Mouse (Mus musculus): ENCODE data around the gene Flt3. TPM values are rescaled to one million over a fixed set of nuclear protein-coding genes. Genes with fewer than 3 reads are reported as not detected.

Gene Flt3
- total and polyA plus RNA-seq, 3 experiments, result 0.01 TPM; not detected in 2

- peak; percentile 37; the same call in 1 of the 2 replicates for TF ChIP-seq NELFE (IDR thresholded peaks at IDR 0.05; ENCODE audit: low read depth, low read length)
- no peak for TF ChIP-seq MYB (IDR thresholded peaks at IDR 0.05; ENCODE audit: low read depth, low read length)
- no peak for TF ChIP-seq MYC (IDR thresholded peaks at IDR 0.05; ENCODE audit: low read depth, low read length)
- TF ChIP-seq ETS1 (IDR thresholded peaks at IDR 0.05; ENCODE audit: low read depth, low read length), result no peak
- TF ChIP-seq GABPA (IDR thresholded peaks at IDR 0.05; ENCODE audit: low read depth, low read length), result no peak
- TF ChIP-seq USF2 (IDR thresholded peaks at IDR 0.05; ENCODE audit: borderline replicate concordance in 1 of 2, insufficient read depth in 1 of 2, low read depth in 1 of 2, low read length in 2 of 2), result no peak
- no peak for TF ChIP-seq MEF2A (IDR thresholded peaks at IDR 0.05; ENCODE audit: extremely low read depth, insufficient replicate concordance, low read depth, low read length, poor library complexity, severe bottlenecking)
- no peak for TF ChIP-seq ZKSCAN1 (IDR thresholded peaks at IDR 0.05; ENCODE audit: low read depth, low read length)
- TF ChIP-seq MXI1 (IDR thresholded peaks at IDR 0.05; ENCODE audit: low read depth, low read length), result peak; percentile 46; the same call in 1 of the 2 replicates
- no peak for TF ChIP-seq ZC3H11A (IDR thresholded peaks at IDR 0.05; ENCODE audit: low read depth, low read length)
- TF ChIP-seq UBTF (IDR thresholded peaks at IDR 0.05; ENCODE audit: borderline replicate concordance, insufficient read depth, low read depth, low read length), result 0 out of 2 replicates have a peak, but pooled peaks have one; percentile 6
- no peak for TF ChIP-seq POLR2A (IDR thresholded peaks at IDR 0.05; ENCODE audit: control insufficient read depth in 1 of 2, insufficient read depth in 1 of 2, low read depth in 1 of 2, low read length in 2 of 2, poor library complexity in 1 of 2)
- no peak for TF ChIP-seq POLR2AphosphoS2 (IDR thresholded peaks at IDR 0.05; ENCODE audit: low read length)
- no peak for TF ChIP-seq MAX (IDR thresholded peaks at IDR 0.05; ENCODE audit: low read length)
- TF ChIP-seq CTCF (IDR thresholded peaks at IDR 0.05 in 2 of 3, conservative IDR thresholded peaks at IDR 0.05 in 1 of 3; ENCODE audit: control insufficient read depth in 1 of 3, insufficient read depth in 1 of 3, low read depth in 2 of 3, low read length in 3 of 3, poor library complexity in 1 of 3, severe bottlenecking in 1 of 3), result no peak
- no peak for TF ChIP-seq RAD21 (IDR thresholded peaks at IDR 0.05; ENCODE audit: low read depth, low read length)
These were observed 107.7 kb downstream of the Flt3 start (continued) for GRCm38 (mm10) chr5:147292506-147293120.

GRCm38 (mm10) chr5:147291764-147292505, 108.4 kb downstream of the Flt3 start:
- Histone ChIP-seq H3K79me2 (ENCODE audit: control insufficient read depth, insufficient read depth, low read length, poor library complexity) (no peaks in the 10 kb centered on the region; the same call in 1 of the 2 replicates), H3K4me3 (ENCODE audit: control insufficient read depth in 1 of 2, insufficient read depth in 1 of 2, low read depth in 2 of 2, low read length in 2 of 2) (peak overlapping the region; percentile 59 to 69), H3K36me3 (ENCODE audit: control insufficient read depth in 1 of 2, insufficient read depth in 2 of 2, low read length in 2 of 2) (peaks cover 0 to 3% of the 10 kb centered on the region in 2 experiments; a peak in 1 of 4 replicates), H3K9me3 (replicated peaks; ENCODE audit: insufficient read depth, low read length) (no peaks in the 10 kb centered on the region), H3K9ac (ENCODE audit: control insufficient read depth, low read depth, low read length, poor library complexity, severe bottlenecking) (peak overlapping the region; percentile 74), H3K27me3 (ENCODE audit: control insufficient read depth in 1 of 2, insufficient read depth in 2 of 2, low read length in 2 of 2) (0 out of 4 replicates have a peak, but pooled peaks cover 0 to 2% of the 10 kb centered on the region in 2 experiments), H3K4me1 (ENCODE audit: control insufficient read depth in 1 of 2, insufficient read depth in 2 of 2, low read length in 2 of 2) (peaks cover 0 to 4% of the 10 kb centered on the region in 2 experiments; a peak in 2 of 4 replicates), H3K27ac (ENCODE audit: control insufficient read depth, low read depth, low read length) (peak overlapping the region; percentile 72)
- DNase-seq (ENCODE audit: low read depth, low spot score), result peak; percentile 84
- TF ChIP-seq KAT2A (conservative IDR thresholded peaks at IDR 0.05; ENCODE audit: low read depth, low read length), result no peak
- TF ChIP-seq MXI1 (IDR thresholded peaks at IDR 0.05; ENCODE audit: low read depth, low read length), result no peak
- peak; percentile 29; the same call in 1 of the 2 replicates for TF ChIP-seq ZMIZ1 (IDR thresholded peaks at IDR 0.05; ENCODE audit: low read depth, low read length)
- TF ChIP-seq HCFC1 (IDR thresholded peaks at IDR 0.05; ENCODE audit: low read depth, low read length), result peak; percentile 30; the same call in 1 of the 2 replicates
- TF ChIP-seq EP300 (IDR thresholded peaks at IDR 0.05; ENCODE audit: low read depth in 1 of 2, low read length in 2 of 2), result peak in 1 of 2 experiments; percentile 40; a peak in 3 of 4 replicates
- TF ChIP-seq POLR2A (IDR thresholded peaks at IDR 0.05; ENCODE audit: control insufficient read depth in 1 of 2, insufficient read depth in 1 of 2, low read depth in 1 of 2, low read length in 2 of 2, poor library complexity in 1 of 2), result peak in 1 of 2 experiments; percentile 63; a peak in 2 of 4 replicates
- TF ChIP-seq TBP (IDR thresholded peaks at IDR 0.05; ENCODE audit: low read depth, low read length), result no peak; the same call in 1 of the 2 replicates
- peak; percentile 19; the same call in 1 of the 2 replicates for TF ChIP-seq ETS1 (IDR thresholded peaks at IDR 0.05; ENCODE audit: low read depth, low read length)
- no peak for TF ChIP-seq MYB (IDR thresholded peaks at IDR 0.05; ENCODE audit: low read depth, low read length)
- peak; percentile 62 for TF ChIP-seq GATA1 (IDR thresholded peaks at IDR 0.05; ENCODE audit: low read depth, low read length)
- TF ChIP-seq ELF1 (IDR thresholded peaks at IDR 0.05; ENCODE audit: low read depth, low read length), result no peak
- TF ChIP-seq JUND (IDR thresholded peaks at IDR 0.05; ENCODE audit: low read depth, low read length), result no peak
- no peak for TF ChIP-seq GABPA (IDR thresholded peaks at IDR 0.05; ENCODE audit: low read depth, low read length)
- peak; percentile 79; the same call in 1 of the 2 replicates for TF ChIP-seq MAZ (IDR thresholded peaks at IDR 0.05; ENCODE audit: low read depth, low read length)
- TF ChIP-seq CTCF (IDR thresholded peaks at IDR 0.05 in 2 of 3, conservative IDR thresholded peaks at IDR 0.05 in 1 of 3; ENCODE audit: control insufficient read depth in 1 of 3, insufficient read depth in 1 of 3, low read depth in 2 of 3, low read length in 3 of 3, poor library complexity in 1 of 3, severe bottlenecking in 1 of 3), result peak in 2 of 3 experiments; percentile 54 to 55; a peak in 5 of 6 replicates
- TF ChIP-seq SMC3 (IDR thresholded peaks at IDR 0.05; ENCODE audit: low read depth, low read length), result 0 out of 2 replicates have a peak, but pooled peaks have one; percentile 19
- 0 out of 2 replicates have a peak, but pooled peaks have one; percentile 23 for TF ChIP-seq UBTF (IDR thresholded peaks at IDR 0.05; ENCODE audit: borderline replicate concordance, insufficient read depth, low read depth, low read length)
- 0 out of 2 replicates have a peak, but pooled peaks have one; percentile 36 for TF ChIP-seq TCF12 (IDR thresholded peaks at IDR 0.05; ENCODE audit: low read depth, low read length)
- TF ChIP-seq CHD2 (IDR thresholded peaks at IDR 0.05; ENCODE audit: low read length), result no peak
- TF ChIP-seq ZKSCAN1 (IDR thresholded peaks at IDR 0.05; ENCODE audit: low read depth, low read length), result no peak

Measured in MEL (cell line).